Mouse (Mus musculus) MEL (cell line): ENCODE measurements at regions not wholly inside any gene's neighbourhood (a gene's known extent, or its start where the extent isn't known, plus 50 kb on each side); places are given as distances from the start of the nearest gene placed in this dataset.
A peak's percentile ranks its signal among the peaks of the same experiment; 100 is the strongest.

Experiments used
- DNase-seq: peaks from one replicate; pipeline ENCODE4 v3.0.0; 2011; ENCODE audit warnings: low read depth, low spot score
- H3K27ac ChIP-seq: 2 replicates; pipeline ENCODE4 v1.5.1; 2012; ENCODE audit warnings: low read depth, mild to moderate bottlenecking, control low read depth, low read length, moderate library complexity; ENCODE audit not compliant: control insufficient read depth
- H3K27me3 ChIP-seq, 2 experiments: fragments of 150-350 bp in 1 of 2; sonication (generic) in 1 of 2; 2 replicates each; pipeline ENCODE4 v1.6.1; 2012; ENCODE audit warnings: low read length in 2 of 2, mild to moderate bottlenecking in 2 of 2, improper control_type of control experiment in 1 of 2, moderate library complexity in 1 of 2; ENCODE audit not compliant: insufficient read depth in 2 of 2, control insufficient read depth in 1 of 2
- H3K36me3 ChIP-seq, 2 experiments: 2 replicates each; pipeline ENCODE4 v1.6.1; 2012 to 2014; ENCODE audit warnings: low read length in 2 of 2, improper control_type of control experiment in 1 of 2, inconsistent platforms in 1 of 2, mild to moderate bottlenecking in 1 of 2; ENCODE audit not compliant: insufficient read depth in 2 of 2, control insufficient read depth in 1 of 2
- H3K4me1 ChIP-seq, 2 experiments: fragments of 150-350 bp in 1 of 2; sonication (generic) in 1 of 2; 2 replicates each; pipeline ENCODE4 v1.6.1; 2012; ENCODE audit warnings: low read length in 2 of 2, improper control_type of control experiment in 1 of 2, mild to moderate bottlenecking in 1 of 2; ENCODE audit not compliant: insufficient read depth in 2 of 2, control insufficient read depth in 1 of 2
- H3K4me3 ChIP-seq, 2 experiments: fragments of 150-350 bp in 1 of 2; sonication (generic) in 1 of 2; 2 replicates each; pipeline ENCODE4 v1.5.1; 2012; ENCODE audit warnings: low read depth in 2 of 2, low read length in 2 of 2, mild to moderate bottlenecking in 2 of 2, moderate library complexity in 2 of 2, control low read depth in 1 of 2, improper control_type of control experiment in 1 of 2; ENCODE audit not compliant: control insufficient read depth in 1 of 2, insufficient read depth in 1 of 2
- H3K79me2 ChIP-seq: 2 replicates; pipeline ENCODE4 v1.6.1; 2012; ENCODE audit warnings: mild to moderate bottlenecking, low read length, moderate library complexity; ENCODE audit not compliant: control insufficient read depth, poor library complexity, insufficient read depth
- H3K9ac ChIP-seq: 2 replicates; pipeline ENCODE4 v1.6.1; 2012; ENCODE audit warnings: low read depth, mild to moderate bottlenecking, control low read depth, low read length, moderate library complexity; ENCODE audit not compliant: control insufficient read depth, poor library complexity, severe bottlenecking
- H3K9me3 ChIP-seq: fragments of 150-350 bp; sonication (generic); replicated peaks from 2 replicates; pipeline ENCODE4 v1.6.1; 2012; ENCODE audit warnings: mild to moderate bottlenecking, low read length, improper control_type of control experiment, moderate library complexity; ENCODE audit not compliant: insufficient read depth
- BHLHE40 ChIP-seq: IDR thresholded peaks from 2 replicates; pipeline ENCODE4 v1.6.1; 2012; ENCODE audit warnings: low read depth, mild to moderate bottlenecking, inconsistent platforms, low read length, improper control_type of control experiment, borderline replicate concordance
- CHD1 ChIP-seq: IDR thresholded peaks from 2 replicates; pipeline ENCODE4 v1.6.1; 2012; ENCODE audit warnings: low read depth, mild to moderate bottlenecking, inconsistent platforms, low read length, improper control_type of control experiment
- CHD2 ChIP-seq: IDR thresholded peaks from 2 replicates; pipeline ENCODE4 v1.6.1; 2011; ENCODE audit warnings: low read length, improper control_type of control experiment
- E2F4 ChIP-seq: IDR thresholded peaks from 2 replicates; pipeline ENCODE4 v1.6.1; 2011; ENCODE audit warnings: low read depth, low read length, improper control_type of control experiment, borderline replicate concordance
- ELF1 ChIP-seq: IDR thresholded peaks from 2 replicates; pipeline ENCODE4 v1.6.1; 2014; ENCODE audit warnings: low read depth, mild to moderate bottlenecking, inconsistent platforms, low read length, improper control_type of control experiment, moderate library complexity
- EP300 ChIP-seq, 2 experiments: IDR thresholded peaks; 2 replicates each; pipeline ENCODE4 v1.6.1; 2011; ENCODE audit warnings: improper control_type of control experiment in 2 of 2, low read length in 2 of 2, low read depth in 1 of 2, mild to moderate bottlenecking in 1 of 2
- ETS1 ChIP-seq: IDR thresholded peaks from 2 replicates; pipeline ENCODE4 v1.6.1; 2012; ENCODE audit warnings: low read depth, mild to moderate bottlenecking, inconsistent platforms, low read length, improper control_type of control experiment, moderate library complexity
- GABPA ChIP-seq: IDR thresholded peaks from 2 replicates; pipeline ENCODE4 v1.6.1; 2012; ENCODE audit warnings: low read depth, mild to moderate bottlenecking, inconsistent platforms, low read length, improper control_type of control experiment, moderate library complexity
- GATA1 ChIP-seq: IDR thresholded peaks from 2 replicates; pipeline ENCODE4 v1.6.1; 2011; ENCODE audit warnings: low read depth, low read length, improper control_type of control experiment
- HCFC1 ChIP-seq: IDR thresholded peaks from 2 replicates; pipeline ENCODE4 v1.6.1; 2012; ENCODE audit warnings: low read depth, mild to moderate bottlenecking, inconsistent platforms, low read length, improper control_type of control experiment, moderate library complexity
- KAT2A ChIP-seq: conservative IDR thresholded peaks from 2 replicates; pipeline ENCODE4 v1.6.1; 2012; ENCODE audit warnings: low read depth, low read length, improper control_type of control experiment, inconsistent platforms
- MAFK ChIP-seq: IDR thresholded peaks from 2 replicates; pipeline ENCODE4 v1.6.1; 2011; ENCODE audit warnings: low read depth, mild to moderate bottlenecking, low read length, improper control_type of control experiment, borderline replicate concordance
- MAX ChIP-seq: IDR thresholded peaks from 2 replicates; pipeline ENCODE4 v1.6.1; 2011; ENCODE audit warnings: low read length, improper control_type of control experiment
- MAZ ChIP-seq: IDR thresholded peaks from 2 replicates; pipeline ENCODE4 v1.6.1; 2012; ENCODE audit warnings: low read depth, mild to moderate bottlenecking, inconsistent platforms, low read length, improper control_type of control experiment
- MEF2A ChIP-seq: IDR thresholded peaks from 2 replicates; pipeline ENCODE4 v1.6.1; 2014; ENCODE audit warnings: low read depth, mild to moderate bottlenecking, inconsistent platforms, low read length, improper control_type of control experiment; ENCODE audit not compliant: poor library complexity, insufficient replicate concordance, severe bottlenecking; ENCODE audit errors: extremely low read depth
- MXI1 ChIP-seq: IDR thresholded peaks from 2 replicates; pipeline ENCODE4 v1.6.1; 2011; ENCODE audit warnings: mild to moderate bottlenecking, low read depth, low read length, improper control_type of control experiment
- MYC ChIP-seq: IDR thresholded peaks from 2 replicates; pipeline ENCODE4 v1.6.1; 2011; ENCODE audit warnings: low read depth, mild to moderate bottlenecking, low read length, improper control_type of control experiment, moderate library complexity
- NELFE ChIP-seq: IDR thresholded peaks from 2 replicates; pipeline ENCODE4 v1.6.1; 2011; ENCODE audit warnings: low read depth, low read length, improper control_type of control experiment
- NRF1 ChIP-seq: IDR thresholded peaks from 2 replicates; pipeline ENCODE4 v1.6.1; 2014; ENCODE audit warnings: low read depth, mild to moderate bottlenecking, inconsistent platforms, low read length, improper control_type of control experiment, moderate library complexity; ENCODE audit not compliant: poor library complexity, insufficient read depth, severe bottlenecking
- POLR2AphosphoS2 ChIP-seq: IDR thresholded peaks from 2 replicates; pipeline ENCODE4 v1.6.1; 2011; ENCODE audit warnings: low read length, improper control_type of control experiment
- POLR2AphosphoS5 ChIP-seq: IDR thresholded peaks from 2 replicates; pipeline ENCODE4 v1.6.1; 2012; ENCODE audit warnings: low read depth, borderline replicate concordance, mild to moderate bottlenecking, inconsistent platforms, low read length, moderate library complexity, mixed read lengths
- RAD21 ChIP-seq: IDR thresholded peaks from 2 replicates; pipeline ENCODE4 v1.6.1; 2011; ENCODE audit warnings: mild to moderate bottlenecking, low read depth, low read length, improper control_type of control experiment
- RCOR1 ChIP-seq: IDR thresholded peaks from 2 replicates; pipeline ENCODE4 v1.6.1; 2012; ENCODE audit warnings: low read depth, mild to moderate bottlenecking, inconsistent platforms, low read length, improper control_type of control experiment
- TAL1 ChIP-seq: IDR thresholded peaks from 2 replicates; pipeline ENCODE4 v1.6.1; 2012; ENCODE audit warnings: mild to moderate bottlenecking, inconsistent platforms, low read length, moderate library complexity, mixed read lengths
- TCF12 ChIP-seq: IDR thresholded peaks from 2 replicates; pipeline ENCODE4 v1.6.1; 2014; ENCODE audit warnings: low read depth, mild to moderate bottlenecking, inconsistent platforms, low read length, improper control_type of control experiment, moderate library complexity
- UBTF ChIP-seq: IDR thresholded peaks from 2 replicates; pipeline ENCODE4 v1.6.1; 2012; ENCODE audit warnings: low read depth, mild to moderate bottlenecking, inconsistent platforms, low read length, improper control_type of control experiment, moderate library complexity, borderline replicate concordance; ENCODE audit not compliant: insufficient read depth
- USF1 ChIP-seq: IDR thresholded peaks from 2 replicates; pipeline ENCODE4 v1.6.1; 2014; ENCODE audit warnings: low read depth, mild to moderate bottlenecking, inconsistent platforms, low read length, improper control_type of control experiment, moderate library complexity
- ZC3H11A ChIP-seq: IDR thresholded peaks from 2 replicates; pipeline ENCODE4 v1.6.1; 2012; ENCODE audit warnings: low read depth, mild to moderate bottlenecking, inconsistent platforms, low read length, improper control_type of control experiment
- ZNF384 ChIP-seq: IDR thresholded peaks from 2 replicates; pipeline ENCODE4 v1.6.1; 2012; ENCODE audit warnings: low read depth, mild to moderate bottlenecking, inconsistent platforms, low read length, improper control_type of control experiment

DNA sequence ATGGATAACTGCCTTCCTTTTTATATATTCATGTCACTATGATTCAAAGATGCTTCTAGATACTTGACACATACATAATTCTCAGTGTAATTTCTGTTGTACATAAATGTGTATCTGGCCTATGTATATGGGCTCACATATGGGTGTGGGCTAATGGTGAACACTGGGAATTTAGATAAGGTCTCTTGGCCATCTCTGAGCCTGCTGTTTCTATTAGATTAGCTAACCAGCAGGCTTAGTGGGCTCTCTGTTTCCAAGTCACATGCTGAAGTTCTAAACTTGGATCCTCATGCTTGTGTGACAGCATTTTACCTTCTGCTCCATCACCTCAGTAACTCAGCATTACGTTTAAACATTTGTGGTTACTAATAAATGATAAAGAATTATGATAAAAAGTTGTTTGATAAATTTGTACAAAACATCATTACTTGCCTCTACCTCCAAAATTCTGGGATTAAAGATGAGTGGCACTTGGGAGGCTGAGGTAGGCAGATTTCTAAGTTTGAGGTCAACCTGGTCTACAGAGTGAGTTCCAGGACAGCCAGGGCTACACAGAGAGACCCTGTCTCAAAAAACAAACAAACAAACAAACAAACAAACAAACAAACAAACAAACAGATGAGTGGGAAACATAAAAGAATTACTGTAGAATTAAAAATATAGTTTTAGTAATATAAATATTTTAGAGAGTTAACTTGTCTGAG lies 327.7 kb upstream of the Cntn3 start:
- Histone ChIP-seq H3K27me3 (no peaks in the 10 kb centered on the region), H3K4me3 (no peak overlapping the region), H3K4me1 (peaks cover 2 to 11% of the 10 kb centered on the region in 2 experiments; a peak in 3 of 4 replicates), H3K9me3 (no peaks in the 10 kb centered on the region), H3K9ac (no peak overlapping the region), H3K27ac (no peak overlapping the region), H3K79me2 (no peaks in the 10 kb centered on the region), H3K36me3 (peaks cover 0 to 4% of the 10 kb centered on the region in 2 experiments; a peak in 1 of 4 replicates)
- no peak for TF ChIP-seq NELFE
- no peak for TF ChIP-seq CHD2
- peak; percentile 44; the same call in 1 of the 2 replicates for TF ChIP-seq MXI1
- TF ChIP-seq ZC3H11A: no peak
- TF ChIP-seq TCF12: peak; percentile 93
- TF ChIP-seq EP300 (IDR thresholded peaks at IDR 0.05; ENCODE audit: low read depth in 1 of 2, low read length in 2 of 2): peak; percentile 81 to 87
- no peak for TF ChIP-seq GABPA
- TF ChIP-seq E2F4: no peak
- TF ChIP-seq POLR2AphosphoS5: no peak
- TF ChIP-seq MAZ: no peak
- TF ChIP-seq ZNF384: no peak
- TF ChIP-seq ELF1: no peak
- TF ChIP-seq USF1: peak; percentile 78
- no peak for TF ChIP-seq POLR2AphosphoS2
- no peak for TF ChIP-seq MYC
- peak; percentile 64 for TF ChIP-seq TAL1
- peak; percentile 47; the same call in 1 of the 2 replicates for TF ChIP-seq MAX
- no peak for TF ChIP-seq NRF1
- TF ChIP-seq MEF2A: peak; percentile 64; the same call in 1 of the 2 replicates
- peak; percentile 78 for TF ChIP-seq ETS1
- TF ChIP-seq RCOR1: no peak
- TF ChIP-seq RAD21: no peak
- peak; percentile 72 for TF ChIP-seq GATA1
- TF ChIP-seq BHLHE40: peak; percentile 80
- TF ChIP-seq MAFK: no peak
- TF ChIP-seq UBTF: no peak
- TF ChIP-seq HCFC1: no peak
- TF ChIP-seq KAT2A: no peak
- no peak for TF ChIP-seq CHD1
- DNase-seq: peak; percentile 60
